Mouse (Mus musculus) adrenal gland, adult 10 weeks (tissue): ENCODE data around the gene Mafg. TPM values are rescaled to one million over a fixed set of nuclear protein-coding genes. Genes with fewer than 3 reads are reported as not detected.

Source experiments
- polyA plus RNA-seq: library from polyadenylated mRNA; stranded (reverse); fragments of 350-450 nt; fragmentation: Illumina TruSeq; extraction: RNeasy Lipid Tissue Mini Kit (QIAGEN cat#74804); gene quantifications from one replicate; pipeline ENCODE4 v1.2.3, GENCODE M21; 2014; ENCODE audit warnings: low read depth, low replicate concordance

The Mafg gene
- polyA plus RNA-seq = 17.5 TPM

DNA sequence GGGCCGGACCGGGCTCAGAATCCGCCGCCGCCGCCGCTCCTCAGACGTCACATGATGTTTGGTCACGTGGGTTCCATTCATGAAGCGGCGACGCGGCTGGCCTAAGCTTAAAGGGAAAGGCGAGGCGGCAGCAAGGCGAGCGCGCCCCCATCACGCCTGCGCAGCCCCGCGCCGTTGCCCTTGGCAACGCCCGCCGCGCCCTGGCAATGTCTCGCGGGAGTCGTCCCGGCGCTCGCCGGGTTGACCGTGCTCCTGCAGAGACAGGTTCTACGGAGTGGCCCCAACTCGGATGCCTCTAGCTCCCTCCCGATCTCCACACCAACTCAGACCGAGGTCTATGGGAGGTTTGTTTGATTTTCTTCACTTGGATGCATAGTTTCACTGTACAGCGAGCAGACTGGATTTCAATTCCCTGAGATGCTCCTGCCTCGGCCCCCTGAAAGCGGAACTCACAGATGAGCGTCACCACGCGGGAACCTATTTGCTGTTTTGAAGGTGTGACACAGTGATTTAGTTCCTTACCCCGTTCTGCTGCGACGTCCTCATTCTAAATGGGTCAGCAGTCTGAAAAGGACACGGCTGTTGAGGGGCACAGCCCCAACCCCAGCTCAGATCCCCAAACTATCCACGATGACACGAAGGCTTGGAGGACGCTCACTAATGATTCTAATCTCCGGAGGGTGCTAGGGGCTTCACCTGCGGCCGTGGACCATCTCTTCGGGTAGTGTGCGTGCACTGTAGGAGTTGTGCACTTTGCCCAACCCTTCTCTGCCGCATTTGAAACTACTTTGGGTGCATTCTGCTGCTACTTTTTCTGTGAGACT is at the start of gene Mafg:
Mafg (minus strand) TSS at position 81 of the 824 bp plus-strand sequence.

DNA sequence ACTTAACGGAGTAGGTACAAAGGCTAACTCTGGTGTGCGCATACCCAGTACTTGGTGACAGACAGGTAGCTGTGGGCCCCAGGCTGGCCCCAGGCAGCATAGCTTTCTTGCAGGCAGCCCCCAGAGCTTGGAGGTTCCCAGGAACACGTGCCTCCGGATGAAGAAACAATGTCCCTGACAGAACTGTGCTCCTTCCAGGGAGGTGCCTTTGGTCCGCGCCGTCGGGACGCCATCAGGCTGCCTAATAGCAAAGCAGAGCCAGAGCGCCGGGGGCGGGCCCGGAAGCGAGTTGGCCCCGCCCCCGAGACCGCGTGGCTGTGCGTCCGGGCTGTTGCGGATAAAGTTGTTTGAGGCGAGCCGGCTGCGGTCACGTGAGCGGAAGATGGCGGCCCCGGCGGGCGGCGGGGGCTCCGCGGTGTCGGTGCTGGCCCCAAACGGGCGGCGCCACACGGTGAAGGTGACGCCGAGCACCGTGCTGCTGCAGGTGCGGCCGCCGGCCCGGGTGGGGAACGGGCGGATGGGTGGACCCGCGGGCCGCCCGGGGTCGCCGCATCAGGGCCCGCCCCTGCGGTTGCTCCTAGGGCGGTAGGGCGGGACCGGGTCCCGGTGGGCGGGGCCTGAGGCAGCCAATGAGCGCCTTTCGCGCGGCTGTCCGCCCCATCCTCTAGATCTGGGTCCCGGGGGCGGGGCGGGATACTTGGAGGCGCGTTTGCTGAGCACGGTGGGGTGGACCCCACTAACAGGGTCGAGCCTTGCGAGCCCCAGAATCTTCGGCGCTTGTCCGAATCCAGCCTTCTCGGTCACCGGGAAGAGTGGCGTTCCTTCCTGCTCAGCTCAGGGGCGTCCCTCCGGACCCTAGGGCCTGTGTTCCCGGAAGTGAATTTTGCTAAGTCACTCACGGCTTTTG is 39.5 kb upstream of the Mafg start, which contains the start of gene Aspscr1:
Aspscr1 (plus strand) TSS at position 287 of the 907 bp plus-strand sequence.

DNA sequence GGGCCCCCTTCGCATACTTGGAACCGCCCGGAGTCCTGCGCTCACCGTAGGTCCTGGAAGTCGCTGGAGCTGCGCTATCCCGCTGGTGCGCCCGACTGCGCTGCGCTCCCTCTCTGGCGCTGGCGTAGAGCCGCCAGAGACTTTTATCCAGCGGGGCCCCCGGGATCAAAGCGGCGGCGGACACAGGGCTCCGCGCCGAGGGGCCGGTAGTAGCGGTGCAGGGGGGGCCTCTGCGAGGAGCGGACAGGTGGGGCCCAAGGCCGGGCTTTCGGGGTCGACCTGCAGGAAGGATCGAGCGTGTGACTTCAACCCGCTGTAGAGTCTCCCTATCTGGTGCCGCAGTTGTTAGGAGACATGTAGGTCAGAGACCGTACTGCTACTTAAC is 27.7 kb upstream of the Mafg start, which contains the start of gene Notum:
Notum (minus strand) TSS at position 100 of the 385 bp plus-strand sequence.

GRCm38 (mm10) chr11:120648001-120648476 is 14.6 kb upstream of the Mafg start, which contains the start of gene Myadml2:
Myadml2 (minus strand) TSS chr11:120648158.

DNA sequence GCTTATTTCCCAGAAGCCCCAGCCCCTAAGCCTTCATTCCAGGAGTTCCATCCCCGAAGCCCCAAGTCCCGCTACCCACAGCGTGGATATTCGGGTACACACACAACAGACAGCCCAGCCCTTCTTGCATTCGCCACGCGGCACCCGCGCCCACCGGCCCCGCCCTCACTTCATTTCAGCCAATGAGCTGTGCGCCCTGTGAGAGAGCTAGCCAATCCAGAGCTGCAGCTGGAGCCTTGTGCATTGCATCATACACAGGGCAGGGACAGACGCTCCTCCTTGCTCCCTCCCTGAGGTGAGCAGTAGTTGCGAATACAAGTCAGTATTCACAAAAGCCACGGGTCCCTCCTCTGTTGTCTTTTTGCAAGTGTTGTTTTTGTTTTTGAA is 10.2 kb upstream of the Mafg start, which contains the start of gene Pycr1:
Pycr1 (minus strand) TSS at position 169 of the 387 bp plus-strand sequence.

DNA sequence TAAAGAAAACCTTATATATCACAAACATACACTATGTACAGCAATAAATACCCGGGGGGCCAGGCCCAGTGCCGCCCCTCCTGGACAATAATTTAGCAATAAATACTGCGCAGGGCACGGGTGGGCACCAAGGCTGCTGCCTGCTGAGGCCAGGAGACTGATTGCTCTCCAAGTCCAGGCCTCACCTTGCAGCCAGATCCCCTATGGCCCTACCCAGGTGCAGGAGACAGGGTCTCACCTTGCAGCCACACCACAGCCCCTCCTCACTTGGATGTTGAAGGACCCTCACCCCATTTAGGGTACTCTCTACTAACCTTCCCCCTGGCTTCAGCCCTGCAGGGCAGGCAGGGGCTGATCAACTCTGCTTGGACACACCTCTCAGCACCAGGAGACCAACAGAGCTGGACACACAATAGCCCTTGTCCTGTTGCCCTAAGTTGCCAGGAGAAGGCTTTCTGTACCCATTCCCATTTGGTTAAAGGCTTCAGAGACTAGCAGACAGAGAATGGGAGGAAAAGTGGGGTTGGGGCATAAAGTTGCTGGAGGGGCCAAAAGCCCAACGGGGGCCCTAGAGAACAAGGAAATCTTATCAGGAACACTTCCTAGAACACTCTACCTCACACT is 8.1 kb downstream of the Mafg start, which contains the start of gene Sirt7:
Sirt7 (minus strand) TSS at position 89 of the 624 bp plus-strand sequence.

DNA sequence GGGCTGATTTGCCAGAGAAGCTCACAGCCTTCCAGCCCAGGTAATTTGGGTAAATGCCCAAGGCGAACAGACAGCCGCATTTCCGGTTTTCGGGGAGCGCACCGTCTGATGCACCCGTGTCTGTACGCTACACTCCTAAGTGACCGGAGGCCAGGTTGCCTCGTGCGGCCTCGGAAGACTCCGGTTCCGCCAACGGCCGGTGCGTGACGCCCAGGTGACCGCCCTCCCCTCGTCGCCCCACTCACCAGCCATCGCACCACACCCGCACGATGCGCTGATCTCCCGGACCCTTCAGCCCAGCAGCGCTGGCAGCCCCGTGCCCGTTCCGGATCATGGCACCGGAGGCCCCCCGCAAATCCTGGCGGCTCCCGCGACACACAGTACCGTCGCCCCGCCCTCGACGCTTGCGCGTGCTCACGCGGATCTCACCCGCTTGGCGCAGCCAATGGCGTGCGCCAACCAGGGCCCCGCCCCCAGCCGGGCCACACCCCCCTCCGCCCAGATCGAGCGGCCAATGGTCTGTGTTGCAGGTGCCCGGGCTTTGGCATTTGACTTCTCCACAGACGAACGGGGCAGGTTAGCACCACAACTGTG is 15.8 kb downstream of the Mafg start, which contains the start of gene Pcyt2:
Pcyt2 (minus strand) TSS at position 418 of the 594 bp plus-strand sequence.

GRCm38 (mm10) chr11:120608241-120609034 is 25.0 kb downstream of the Mafg start, which contains the start of gene Npb:
Npb (plus strand) TSS chr11:120608477.

DNA sequence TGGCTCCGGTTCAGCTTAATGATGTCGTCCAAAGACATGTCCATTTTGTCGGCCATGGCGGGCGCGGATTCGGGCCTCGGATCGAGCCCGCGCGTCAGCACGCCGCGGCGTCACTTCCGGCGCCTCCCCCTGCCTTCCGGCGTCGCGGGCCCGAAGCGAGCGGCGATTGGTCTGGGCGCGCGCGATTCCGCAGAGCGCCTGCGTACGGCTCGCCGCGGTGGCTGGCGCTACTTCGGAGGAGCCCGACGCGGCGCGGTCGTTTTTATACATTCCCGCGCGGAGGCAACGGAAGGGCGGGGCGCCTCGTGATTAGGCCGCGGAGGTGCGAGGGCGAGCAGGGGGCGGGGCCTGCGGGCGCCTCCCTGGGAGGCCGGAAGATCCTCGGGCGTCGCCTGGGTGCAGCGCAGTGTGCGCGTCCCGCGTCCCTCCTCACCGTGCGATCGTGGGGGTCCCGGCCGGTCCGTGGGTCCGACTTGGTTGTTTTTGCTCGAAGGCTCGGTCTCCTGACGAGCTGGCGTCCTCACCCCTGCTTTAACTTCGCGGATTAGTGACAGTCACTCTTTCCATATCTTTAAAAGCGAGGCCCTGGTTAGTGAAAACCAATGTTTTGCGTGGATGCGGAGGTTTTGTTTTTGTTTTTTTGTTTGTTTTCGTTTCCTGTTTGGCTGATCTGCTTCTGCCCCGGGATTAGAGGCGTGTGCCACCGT is 35.0 kb downstream of the Mafg start, which contains the start of the genes Alyref and Anapc11:
Alyref (minus strand) TSS at position 83 of the 707 bp plus-strand sequence.
Anapc11 (plus strand) TSS at position 139 of the 707 bp plus-strand sequence.

GRCm38 (mm10) chr11:120581490-120582267 is 51.7 kb downstream of the Mafg start, which contains the start of gene Arhgdia:
Arhgdia (minus strand) TSS chr11:120581624.

Other genes starting within 250 kb of the Mafg start
- gene Nploc4, start 195.9 kb downstream of the Mafg start, polyA plus RNA-seq = 29.9 TPM
- gene Tspan10, start 191.0 kb downstream of the Mafg start, polyA plus RNA-seq = not detected
- not detected for gene Pde6g, start 180.1 kb downstream of the Mafg start, polyA plus RNA-seq
- gene Oxld1, start 175.5 kb downstream of the Mafg start, polyA plus RNA-seq = 1.4 TPM
- 13.4 TPM for gene Ccdc137, start 175.5 kb downstream of the Mafg start, polyA plus RNA-seq
- gene Arl16, start 166.0 kb downstream of the Mafg start, polyA plus RNA-seq = 16.2 TPM
- 2.4 TPM for gene Mrpl12, start 149.0 kb downstream of the Mafg start, polyA plus RNA-seq
- 2.2 TPM for gene Slc25a10, start 141.8 kb downstream of the Mafg start, polyA plus RNA-seq
- gene Gcgr, start 102.9 kb downstream of the Mafg start, polyA plus RNA-seq = not detected
- gene Mcrip1, start 83.9 kb downstream of the Mafg start, polyA plus RNA-seq = 1.0 TPM
- not detected for gene Ppp1r27, start 82.5 kb downstream of the Mafg start, polyA plus RNA-seq
- gene P4hb, start 60.3 kb downstream of the Mafg start, polyA plus RNA-seq = 183 TPM
- 32.9 TPM for gene Arhgdia, start 52.0 kb downstream of the Mafg start, polyA plus RNA-seq
- gene Alyref, start 35.2 kb downstream of the Mafg start, polyA plus RNA-seq = 20.8 TPM
- gene Anapc11, start 35.2 kb downstream of the Mafg start, polyA plus RNA-seq = 10.3 TPM
- gene Npb, start 25.1 kb downstream of the Mafg start, polyA plus RNA-seq = not detected
- 14.4 TPM for gene Pcyt2, start 15.7 kb downstream of the Mafg start, polyA plus RNA-seq
- 7.9 TPM for gene Sirt7, start 8.4 kb downstream of the Mafg start, polyA plus RNA-seq
- gene Pycr1, start 10.2 kb upstream of the Mafg start, polyA plus RNA-seq = 0.52 TPM
- not detected for gene Myadml2, start 14.6 kb upstream of the Mafg start, polyA plus RNA-seq
- gene Notum, start 27.6 kb upstream of the Mafg start, polyA plus RNA-seq = not detected
- gene Aspscr1, start 39.4 kb upstream of the Mafg start, polyA plus RNA-seq = 2.4 TPM
- gene Cenpx, start 80.1 kb upstream of the Mafg start, polyA plus RNA-seq = 1.7 TPM
- 0.47 TPM for gene Lrrc45, start 80.3 kb upstream of the Mafg start, polyA plus RNA-seq
- not detected for gene Rac3, start 87.9 kb upstream of the Mafg start, polyA plus RNA-seq
- gene Dcxr, start 93.7 kb upstream of the Mafg start, polyA plus RNA-seq = not detected
- gene Cbr2, start 98.5 kb upstream of the Mafg start, polyA plus RNA-seq = 1.2 TPM
- gene Hmga1b, start 129.2 kb upstream of the Mafg start, polyA plus RNA-seq = not detected
- gene Rfng, start 150.6 kb upstream of the Mafg start, polyA plus RNA-seq = not detected
- gene Gps1, start 150.7 kb upstream of the Mafg start, polyA plus RNA-seq = 30.7 TPM
- gene Dus1l, start 162.8 kb upstream of the Mafg start, polyA plus RNA-seq = 4.8 TPM
- gene Fasn, start 190.9 kb upstream of the Mafg start, polyA plus RNA-seq = 10.8 TPM